Mouse (Mus musculus) cerebellum, adult 8-10 months (tissue): ENCODE measurements around the gene Dhx34.
A peak's percentile ranks its signal among the peaks of the same experiment; 100 is the strongest.

Experiments used
- DNase-seq: peaks from one replicate; pipeline ENCODE4 v3.0.0; 2022

Dhx34 gene

GRCm38 (mm10) chr7:16208781-16209665, 12.8 kb downstream of the Dhx34 start:
- DNase-seq = no peak

DNA sequence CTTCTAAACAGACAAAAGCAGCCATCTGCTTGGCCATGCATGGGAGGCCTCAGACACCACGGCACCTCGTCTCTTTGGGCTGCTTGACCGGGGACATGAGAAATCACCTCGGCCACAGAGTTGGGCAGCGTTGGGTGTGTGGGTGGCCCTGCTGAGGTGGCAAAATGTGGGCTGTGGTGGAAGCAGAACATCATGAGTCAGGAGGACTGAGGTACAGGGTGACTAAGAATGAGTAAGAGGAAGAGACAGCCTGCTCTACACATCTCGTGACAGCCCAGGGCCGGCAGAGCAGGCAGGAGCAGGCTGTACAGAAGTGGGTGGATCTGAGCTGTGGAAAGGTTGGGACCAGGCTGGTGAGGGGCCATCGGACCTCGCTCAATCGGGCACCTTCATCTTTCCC, 14.3 kb downstream of the Dhx34 start:
- no peak for DNase-seq

DNA sequence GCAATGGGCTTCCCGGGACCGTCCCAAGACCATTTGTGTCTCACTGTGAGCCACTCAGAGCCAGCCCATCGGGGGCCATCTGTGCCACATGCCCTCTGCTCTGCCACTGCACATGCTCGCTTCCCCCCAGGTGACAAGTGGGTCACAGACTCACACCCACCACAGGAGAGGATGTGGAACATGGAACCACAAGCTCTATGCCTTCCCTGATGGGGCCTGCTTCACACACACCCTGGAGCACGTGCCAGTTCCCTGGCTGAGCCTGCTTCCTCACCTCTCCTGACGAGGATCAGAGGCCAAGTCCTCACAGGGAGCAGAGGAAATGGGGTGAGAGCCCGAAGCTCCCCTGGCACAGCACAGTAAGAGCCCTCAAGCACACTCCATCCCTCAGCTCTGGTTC, 14.8 kb downstream of the Dhx34 start:
- no peak for DNase-seq

GRCm38 (mm10) chr7:16204791-16205190, 17.0 kb downstream of the Dhx34 start:
- DNase-seq = no peak

- no peak for DNase-seq
Observed at GRCm38 (mm10) chr7:16203505-16203903, 18.3 kb downstream of the Dhx34 start.

GRCm38 (mm10) chr7:16202756-16203504, 18.9 kb downstream of the Dhx34 start:
- no peak for DNase-seq

DNA sequence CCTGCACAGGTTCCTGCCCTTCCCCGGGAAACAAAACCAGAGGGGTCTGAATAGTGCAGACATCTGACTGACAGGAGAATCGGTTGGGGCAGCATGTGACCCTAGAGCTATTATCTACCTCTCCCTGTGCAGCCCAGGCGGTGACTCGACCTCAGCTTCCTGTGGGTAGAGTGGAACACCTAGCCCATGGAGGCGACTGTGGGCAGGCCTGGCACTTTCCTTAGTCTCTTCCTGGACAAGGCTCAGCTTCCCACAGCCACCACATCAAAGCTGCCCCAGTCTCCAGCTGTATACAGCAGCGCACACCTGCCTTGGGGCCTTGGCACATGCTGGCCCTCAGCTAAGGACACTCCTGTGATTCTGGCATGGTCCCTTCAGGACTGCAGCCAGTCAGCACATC, 20.7 kb downstream of the Dhx34 start:
- no peak for DNase-seq

- DNase-seq = no peak
Observed at GRCm38 (mm10) chr7:16198540-16198939, 23.3 kb downstream of the Dhx34 start.

GRCm38 (mm10) chr7:16197166-16197565, 24.7 kb downstream of the Dhx34 start:
- DNase-seq = no peak

DNA sequence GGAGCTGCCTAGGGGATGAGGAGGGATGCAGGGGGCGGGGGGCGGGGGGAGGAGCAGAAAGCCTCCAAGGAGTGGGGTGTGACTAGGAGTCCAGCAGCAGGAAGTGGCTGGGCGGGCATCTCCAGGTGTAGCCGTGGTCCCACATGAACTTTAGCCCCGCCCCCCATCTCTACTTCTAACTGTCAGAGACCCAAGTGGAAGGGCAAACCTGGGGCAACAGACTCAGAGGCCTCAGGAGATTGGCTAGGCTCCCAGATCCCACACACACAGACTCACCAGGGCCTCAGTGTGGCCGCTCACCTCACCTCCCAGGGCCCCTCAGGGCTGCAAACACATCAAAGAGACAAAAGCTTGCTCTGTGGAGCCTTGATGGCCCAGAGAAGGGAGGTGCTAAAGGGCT, 25.2 kb downstream of the Dhx34 start:
- no peak for DNase-seq

GRCm38 (mm10) chr7:16193702-16194101, 28.1 kb downstream of the Dhx34 start:
- no peak for DNase-seq

DNA sequence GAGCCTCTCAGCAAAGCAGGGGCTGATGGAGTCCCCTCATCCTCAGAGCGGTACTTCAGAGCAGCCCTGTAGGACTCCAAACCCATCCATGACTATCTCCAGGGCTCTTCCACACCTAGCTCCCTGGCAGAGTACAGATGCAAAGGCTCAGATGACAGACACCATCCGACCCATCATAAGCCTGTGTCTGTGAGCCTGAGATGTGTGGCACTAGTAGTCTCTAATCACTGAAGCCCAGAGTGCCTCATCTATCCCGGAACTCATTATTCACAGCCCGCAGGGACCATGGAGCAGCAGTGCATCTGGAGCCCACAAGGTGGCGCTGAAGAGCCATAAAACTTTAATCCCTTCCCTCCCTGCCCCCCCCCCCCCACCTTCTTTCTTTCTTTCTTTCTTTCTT, 29.5 kb downstream of the Dhx34 start:
- DNase-seq = peak; percentile 83

GRCm38 (mm10) chr7:16187494-16187893, 34.3 kb downstream of the Dhx34 start:
- no peak for DNase-seq

GRCm38 (mm10) chr7:16183663-16184062, 38.2 kb downstream of the Dhx34 start:
- DNase-seq = no peak

- DNase-seq = no peak
Observed at GRCm38 (mm10) chr7:16178114-16178513, 43.7 kb downstream of the Dhx34 start.

GRCm38 (mm10) chr7:16175542-16175931, 46.3 kb downstream of the Dhx34 start:
- DNase-seq = no peak

- no peak for DNase-seq
Observed at GRCm38 (mm10) chr7:16174597-16175541, 47.0 kb downstream of the Dhx34 start, which contains the start of gene Meis3. Gene Meis3 (plus strand): TSS chr7:16175090.

GRCm38 (mm10) chr7:16173146-16173545, 48.7 kb downstream of the Dhx34 start:
- DNase-seq = no peak

GRCm38 (mm10) chr7:16172586-16173140, 49.2 kb downstream of the Dhx34 start:
- DNase-seq = no peak

DNA sequence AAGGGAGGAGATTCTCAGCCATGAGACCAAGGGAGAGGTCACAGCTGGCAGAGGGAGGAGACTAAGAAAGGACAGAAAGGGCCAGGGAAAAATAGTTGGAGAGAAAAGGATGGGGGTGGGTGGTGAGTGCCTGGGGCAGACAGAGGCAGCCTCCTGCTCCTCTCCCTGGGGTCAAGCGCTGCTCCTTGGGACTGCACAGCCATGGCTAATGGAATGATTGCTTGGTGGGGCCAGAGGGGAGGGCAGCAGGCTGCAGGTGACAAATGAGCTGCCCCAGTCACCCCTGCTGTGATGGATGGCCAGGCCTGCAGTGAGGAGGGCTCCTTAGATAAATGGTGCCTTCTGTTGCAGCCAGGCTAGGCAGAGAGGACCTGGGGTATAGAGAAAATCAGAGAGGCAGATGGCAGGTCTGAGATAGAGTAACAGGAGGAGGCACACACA, 49.7 kb downstream of the Dhx34 start:
- DNase-seq = no peak

- no peak for DNase-seq
Observed at GRCm38 (mm10) chr7:16162036-16162435, 59.8 kb downstream of the Dhx34 start.

- no peak for DNase-seq
Observed at GRCm38 (mm10) chr7:16161302-16161701, 60.5 kb downstream of the Dhx34 start.

- DNase-seq = no peak
Observed at GRCm38 (mm10) chr7:16160702-16161101, 61.1 kb downstream of the Dhx34 start.
